Mouse (Mus musculus) heart, adult 8-10 months (tissue): ENCODE measurements around the gene Faf1. TPM values are rescaled to one million over a fixed set of nuclear protein-coding genes. Genes with fewer than 3 reads are reported as not detected.

ENCODE experiments used
- DNase-seq: peaks from one replicate; pipeline ENCODE4 v3.0.0; 2022; ENCODE audit warnings: low spot score
- total RNA-seq, 4 experiments: library from RNA; stranded (reverse); gene quantifications; 2 replicates each; pipeline ENCODE4 v1.2.4; 2022

Gene Faf1
- total RNA-seq, 4 experiments from 2014 or later: 35.9 to 44.0 (median 40.6) TPM

- DNase-seq: no peak
These were observed 302.5 kb downstream of the Faf1 start for GRCm38 (mm10) chr4:109978858-109979340.

GRCm38 (mm10) chr4:109979461-109980320 lies 303.3 kb downstream of the Faf1 start:
- DNase-seq: no peak

- no peak for DNase-seq
These were observed 304.1 kb downstream of the Faf1 start for GRCm38 (mm10) chr4:109980321-109981082.

- no peak for DNase-seq
These were observed 304.9 kb downstream of the Faf1 start for GRCm38 (mm10) chr4:109981083-109981870.

- no peak for DNase-seq
These were observed 305.7 kb downstream of the Faf1 start for GRCm38 (mm10) chr4:109981871-109982680.

GRCm38 (mm10) chr4:109982681-109983265 lies 306.4 kb downstream of the Faf1 start:
- DNase-seq: no peak

- no peak for DNase-seq
These were observed 307.1 kb downstream of the Faf1 start for GRCm38 (mm10) chr4:109983281-109984001.

- DNase-seq: no peak
These were observed 307.6 kb downstream of the Faf1 start for GRCm38 (mm10) chr4:109984011-109984411.

- no peak for DNase-seq
These were observed 308.4 kb downstream of the Faf1 start for GRCm38 (mm10) chr4:109984496-109985423.

- DNase-seq: no peak
These were observed 309.2 kb downstream of the Faf1 start for GRCm38 (mm10) chr4:109985424-109986172.

- DNase-seq: no peak
These were observed 309.9 kb downstream of the Faf1 start for GRCm38 (mm10) chr4:109986301-109986700.

- DNase-seq: no peak
These were observed 310.5 kb downstream of the Faf1 start for GRCm38 (mm10) chr4:109986748-109987355.

- DNase-seq: no peak
These were observed 311.4 kb downstream of the Faf1 start for GRCm38 (mm10) chr4:109987560-109988362.

GRCm38 (mm10) chr4:109988411-109988810 lies 312.0 kb downstream of the Faf1 start:
- DNase-seq: no peak

GRCm38 (mm10) chr4:109989213-109989612 lies 312.8 kb downstream of the Faf1 start:
- DNase-seq: no peak

- DNase-seq: no peak
These were observed 329.7 kb downstream of the Faf1 start for GRCm38 (mm10) chr4:110006044-110006443.
